Mouse (Mus musculus): Measurements from ENCODE around the gene Ipo11. TPM values are rescaled to one million over a fixed set of nuclear protein-coding genes. Genes with fewer than 3 reads are reported as not detected.

The Ipo11 gene
- polyA plus RNA-seq, 1 experiment from 2014 or later: 17.1 TPM

GRCm38 (mm10) chr13:106807303-106807702 is 129.5 kb downstream of the Ipo11 start:
- TF ChIP-seq CTCF (IDR thresholded peaks at IDR 0.05; ENCODE audit: low read depth) (no peak), EP300 (IDR thresholded peaks at IDR 0.05; ENCODE audit: low read depth) (no peak)
- Histone ChIP-seq H3K4me3 (ENCODE audit: low read depth, low read length) (no peak overlapping the region), H3K4me1 (ENCODE audit: insufficient read depth) (no peaks in the 10 kb centered on the region), H3K27ac (ENCODE audit: low read depth) (no peak overlapping the region), H3K4me2 (ENCODE audit: low read depth, low read length) (no peak overlapping the region), H3K9me3 (ENCODE audit: low read length) (no peaks in the 10 kb centered on the region), H3K36me3 (replicated peaks; ENCODE audit: insufficient read depth, low read length) (peaks cover 8% of the 10 kb centered on the region), H3K27me3 (ENCODE audit: insufficient read depth, low read length) (no peaks in the 10 kb centered on the region), H3K9ac (replicated peaks) (no peak overlapping the region)
- ATAC-seq (no peak), DNase-seq (no peak)
- WGBS (ENCODE audit: insufficient replicate concordance): 89% methylated on average over 5 of the region's 5 CpGs

GRCm38 (mm10) chr13:106805146-106805545 is 131.6 kb downstream of the Ipo11 start:
- no peaks in the 10 kb centered on the region for H3K4me1 ChIP-seq (ENCODE audit: insufficient read depth)
- no peaks in the 10 kb centered on the region for H3K9me3 ChIP-seq (ENCODE audit: low read length)
- H3K27ac ChIP-seq (ENCODE audit: low read depth): no peak overlapping the region
- 86% methylated on average over 5 of the region's 5 CpGs for WGBS (ENCODE audit: insufficient replicate concordance)
- DNase-seq (no peak), ATAC-seq (no peak)
- no peak overlapping the region for H3K4me2 ChIP-seq (ENCODE audit: low read depth, low read length)
- no peaks in the 10 kb centered on the region for H3K27me3 ChIP-seq (ENCODE audit: insufficient read depth, low read length)
- no peak overlapping the region for H3K9ac ChIP-seq (replicated peaks)
- no peak overlapping the region for H3K4me3 ChIP-seq (ENCODE audit: low read depth, low read length)
- H3K36me3 ChIP-seq (replicated peaks; ENCODE audit: insufficient read depth, low read length): no peaks in the 10 kb centered on the region
- TF ChIP-seq CTCF (IDR thresholded peaks at IDR 0.05; ENCODE audit: low read depth) (no peak), EP300 (IDR thresholded peaks at IDR 0.05; ENCODE audit: low read depth) (no peak)

- Histone ChIP-seq H3K27me3 (ENCODE audit: insufficient read depth, low read length) (no peaks in the 10 kb centered on the region), H3K4me2 (ENCODE audit: low read depth, low read length) (no peak overlapping the region)
- WGBS (ENCODE audit: insufficient replicate concordance): 57% methylated on average over 3 of the region's 3 CpGs
These were observed 138.7 kb downstream of the Ipo11 start for GRCm38 (mm10) chr13:106798026-106798425.

GRCm38 (mm10) chr13:106788817-106789216 is 147.9 kb downstream of the Ipo11 start:
- no peak for TF ChIP-seq CTCF (IDR thresholded peaks at IDR 0.05; ENCODE audit: low read depth)
- H3K9me3 ChIP-seq (ENCODE audit: low read length): no peaks in the 10 kb centered on the region
- H3K36me3 ChIP-seq (replicated peaks; ENCODE audit: insufficient read depth, low read length): peaks cover 2% of the 10 kb centered on the region; the same call in 1 of the 2 replicates
- no peak for DNase-seq
- no peaks in the 10 kb centered on the region for H3K27me3 ChIP-seq (ENCODE audit: insufficient read depth, low read length)
- H3K4me3 ChIP-seq (ENCODE audit: low read depth, low read length): no peak overlapping the region
- no peak for ATAC-seq
- 91% methylated on average over 7 of the region's 7 CpGs for WGBS (ENCODE audit: insufficient replicate concordance)
- H3K9ac ChIP-seq (replicated peaks): no peak overlapping the region
- H3K4me1 ChIP-seq (ENCODE audit: insufficient read depth): no peaks in the 10 kb centered on the region
- no peak overlapping the region for H3K4me2 ChIP-seq (ENCODE audit: low read depth, low read length)
- H3K27ac ChIP-seq (ENCODE audit: low read depth): no peak overlapping the region

More at GRCm38 (mm10) chr13:106798026-106798425, 138.7 kb downstream of the Ipo11 start:
- Histone ChIP-seq H3K4me3 (ENCODE audit: low read depth, low read length) (no peak overlapping the region), H3K36me3 (replicated peaks; ENCODE audit: insufficient read depth, low read length) (peaks cover 12% of the 10 kb centered on the region), H3K9ac (replicated peaks) (no peak overlapping the region), H3K4me1 (ENCODE audit: insufficient read depth) (no peaks in the 10 kb centered on the region), H3K27ac (ENCODE audit: low read depth) (no peak overlapping the region), H3K9me3 (ENCODE audit: low read length) (no peaks in the 10 kb centered on the region)
- TF ChIP-seq CTCF (IDR thresholded peaks at IDR 0.05; ENCODE audit: low read depth) (no peak), EP300 (IDR thresholded peaks at IDR 0.05; ENCODE audit: low read depth) (no peak)
- no peak for ATAC-seq
- DNase-seq: no peak

- no peaks in the 10 kb centered on the region for H3K36me3 ChIP-seq (replicated peaks; ENCODE audit: insufficient read depth, low read length)
- DNase-seq (no peak), ATAC-seq (no peak)
- H3K4me1 ChIP-seq (ENCODE audit: insufficient read depth): peaks cover under 1% of the 10 kb centered on the region; the same call in 1 of the 2 replicates
- no peaks in the 10 kb centered on the region for H3K9me3 ChIP-seq (ENCODE audit: low read length)
- H3K4me2 ChIP-seq (ENCODE audit: low read depth, low read length): no peak overlapping the region
- no peak overlapping the region for H3K4me3 ChIP-seq (ENCODE audit: low read depth, low read length)
- H3K27ac ChIP-seq (ENCODE audit: low read depth): no peak overlapping the region
- H3K9ac ChIP-seq (replicated peaks): no peak overlapping the region
- 74% methylated on average over 10 of the region's 10 CpGs for WGBS (ENCODE audit: insufficient replicate concordance)
- TF ChIP-seq EP300 (IDR thresholded peaks at IDR 0.05; ENCODE audit: low read depth) (no peak), CTCF (IDR thresholded peaks at IDR 0.05; ENCODE audit: low read depth) (no peak)
- no peaks in the 10 kb centered on the region for H3K27me3 ChIP-seq (ENCODE audit: insufficient read depth, low read length)
These were observed 168.0 kb downstream of the Ipo11 start for GRCm38 (mm10) chr13:106768807-106769206.

- whole genome bisulfite sequencing (ENCODE audit: insufficient replicate concordance): 40% methylated on average over 1 of the region's 1 CpGs
- Histone ChIP-seq H3K27me3 (ENCODE audit: insufficient read depth, low read length) (no peaks in the 10 kb centered on the region), H3K4me3 (ENCODE audit: low read depth, low read length) (no peak overlapping the region), H3K9ac (replicated peaks) (no peak overlapping the region), H3K4me1 (ENCODE audit: insufficient read depth) (peaks cover 6% of the 10 kb centered on the region; the same call in 1 of the 2 replicates), H3K27ac (ENCODE audit: low read depth) (no peak overlapping the region), H3K4me2 (ENCODE audit: low read depth, low read length) (no peak overlapping the region), H3K36me3 (replicated peaks; ENCODE audit: insufficient read depth, low read length) (no peaks in the 10 kb centered on the region), H3K9me3 (ENCODE audit: low read length) (no peaks in the 10 kb centered on the region)
- ATAC-seq (no peak), DNase-seq (no peak)
- TF ChIP-seq EP300 (IDR thresholded peaks at IDR 0.05; ENCODE audit: low read depth) (no peak), CTCF (IDR thresholded peaks at IDR 0.05; ENCODE audit: low read depth) (no peak)
These were observed 174.1 kb downstream of the Ipo11 start for GRCm38 (mm10) chr13:106762611-106763010.

GRCm38 (mm10) chr13:106761661-106762060 is 175.1 kb downstream of the Ipo11 start:
- Histone ChIP-seq H3K27ac (ENCODE audit: low read depth) (no peak overlapping the region), H3K9me3 (ENCODE audit: low read length) (no peaks in the 10 kb centered on the region), H3K27me3 (ENCODE audit: insufficient read depth, low read length) (no peaks in the 10 kb centered on the region), H3K4me2 (ENCODE audit: low read depth, low read length) (no peak overlapping the region), H3K4me1 (ENCODE audit: insufficient read depth) (peaks cover 6% of the 10 kb centered on the region; the same call in 1 of the 2 replicates), H3K4me3 (ENCODE audit: low read depth, low read length) (no peak overlapping the region), H3K9ac (replicated peaks) (no peak overlapping the region), H3K36me3 (replicated peaks; ENCODE audit: insufficient read depth, low read length) (no peaks in the 10 kb centered on the region)
- WGBS (ENCODE audit: insufficient replicate concordance): 80% methylated on average over 1 of the region's 1 CpGs
- no peak for ATAC-seq
- DNase-seq: no peak
- TF ChIP-seq CTCF (IDR thresholded peaks at IDR 0.05; ENCODE audit: low read depth) (no peak), EP300 (IDR thresholded peaks at IDR 0.05; ENCODE audit: low read depth) (no peak)
